Mouse (Mus musculus) urinary bladder, postnatal 36 days (tissue): Measurements from ENCODE around the gene Lrrfip2.

ENCODE experiments used
- DNase-seq, 2 experiments: peaks; one replicate each; pipeline ENCODE4 v3.0.0; 2022; ENCODE audit warnings: low spot score in 2 of 2, mixed read lengths in 1 of 2

Lrrfip2 gene

DNA sequence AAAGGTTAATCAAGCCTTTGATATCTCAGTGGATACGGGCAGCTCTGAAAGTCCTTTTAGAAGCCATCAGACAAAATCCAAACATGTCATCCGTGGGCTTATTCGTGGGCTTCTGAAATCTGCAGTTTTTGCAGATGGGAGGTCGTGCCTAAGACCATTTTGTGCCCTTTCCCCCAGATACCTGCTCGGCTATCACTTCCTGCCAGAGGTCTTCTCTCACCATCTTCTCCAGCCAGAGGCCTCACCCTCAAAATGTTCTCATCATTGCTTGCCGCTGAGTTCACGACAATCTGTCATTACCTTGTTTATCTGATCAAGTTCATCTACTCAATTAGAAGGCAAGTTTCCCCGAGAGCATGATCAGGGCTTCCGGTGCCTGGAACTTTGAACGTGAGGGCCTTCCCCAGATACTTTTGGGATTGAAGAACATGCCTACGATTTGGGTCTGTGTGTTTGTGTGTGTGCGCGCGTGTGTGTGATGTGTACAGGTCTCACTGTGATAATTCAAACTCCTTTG lies at the start of gene Lrrfip2:
TSS of gene Lrrfip2 (plus strand) at position 467 of the 517 bp plus-strand sequence.
- no peak for DNase-seq

DNA sequence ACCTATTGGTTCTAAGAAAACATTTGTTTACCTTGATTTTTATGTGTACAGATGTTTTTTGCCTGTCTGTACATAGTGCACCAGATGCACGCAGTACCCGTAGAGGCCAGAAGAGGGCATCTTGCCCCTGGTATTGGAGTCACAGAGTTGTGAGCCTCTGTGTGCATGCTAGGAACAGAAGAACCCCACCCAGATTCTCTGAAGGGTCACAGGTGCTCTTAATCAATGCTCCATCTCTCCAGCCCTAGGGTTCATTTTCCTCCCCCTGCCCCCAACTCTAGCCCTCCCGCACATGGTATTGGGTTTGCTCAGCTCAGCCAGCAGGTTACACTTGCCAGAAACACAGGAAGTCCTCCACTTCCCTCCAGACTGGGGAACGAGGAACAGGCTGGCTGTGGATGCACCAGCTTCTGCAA lies 46.8 kb upstream of the Lrrfip2 start:
- peak in 1 of 2 experiments; percentile 33 for DNase-seq

- peak in 1 of 2 experiments; percentile 65 for DNase-seq
These were observed 45.2 kb upstream of the Lrrfip2 start for GRCm38 (mm10) chr9:111072175-111072574.

DNA sequence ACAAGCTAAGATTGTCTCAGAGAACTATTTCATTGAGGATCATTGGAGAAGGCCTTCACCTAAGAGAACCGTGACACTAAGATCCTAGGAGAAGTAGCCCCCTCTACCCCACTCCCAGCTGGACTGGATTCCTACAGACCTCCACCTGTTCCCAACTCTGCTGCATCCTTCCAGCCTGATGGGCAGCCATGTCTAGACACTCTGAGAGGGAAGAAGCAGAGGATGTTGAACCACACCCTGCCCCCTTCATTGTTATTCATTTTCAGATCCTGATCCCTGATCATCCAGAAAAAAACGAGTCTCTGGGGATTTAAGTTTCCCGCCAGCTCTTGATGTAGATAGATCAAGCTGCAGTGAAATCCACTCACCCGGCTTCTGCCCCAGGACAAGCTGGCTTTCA lies 44.4 kb upstream of the Lrrfip2 start:
- no peak for DNase-seq

DNA sequence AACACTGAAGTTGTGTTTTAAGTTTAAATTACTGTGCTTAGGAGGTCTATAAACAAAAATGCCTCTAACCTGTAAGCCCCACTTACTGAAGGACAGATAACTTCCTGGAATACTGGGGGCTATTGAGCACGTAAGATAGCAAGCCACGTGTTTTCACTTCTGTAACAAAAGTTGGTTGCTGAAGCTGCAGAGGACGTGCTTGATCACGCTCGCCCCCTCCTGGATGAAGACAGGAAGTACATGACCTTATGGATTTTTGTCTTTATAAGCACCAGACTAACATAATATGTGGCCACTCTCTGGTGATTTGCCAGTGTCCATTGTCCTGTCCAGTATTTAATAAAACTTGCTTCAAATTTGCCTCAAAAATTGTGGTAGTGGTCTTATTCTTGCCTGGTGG lies 39.6 kb upstream of the Lrrfip2 start:
- no peak for DNase-seq

- no peak for DNase-seq
These were observed 36.6 kb upstream of the Lrrfip2 start for GRCm38 (mm10) chr9:111080801-111081200.

DNA sequence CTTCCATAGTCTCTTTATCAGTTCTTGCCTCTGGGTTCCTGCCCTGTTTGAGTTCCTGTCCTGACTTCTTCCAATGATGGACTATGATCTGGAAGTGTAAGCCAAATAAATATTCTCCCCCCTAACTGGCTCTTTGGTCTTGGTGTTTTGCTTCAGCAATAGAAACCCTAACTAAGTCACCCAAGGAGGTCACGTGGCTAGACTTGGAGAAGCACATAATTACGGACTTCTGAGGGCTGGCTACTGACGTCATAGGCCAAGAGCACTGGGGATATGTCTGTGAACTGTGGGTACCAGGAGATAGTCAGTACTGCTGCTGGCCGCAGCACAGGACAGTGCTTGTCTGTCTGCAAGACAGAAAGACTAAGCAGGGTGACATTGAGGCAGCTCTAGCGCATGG lies 35.6 kb upstream of the Lrrfip2 start:
- DNase-seq, result no peak

DNA sequence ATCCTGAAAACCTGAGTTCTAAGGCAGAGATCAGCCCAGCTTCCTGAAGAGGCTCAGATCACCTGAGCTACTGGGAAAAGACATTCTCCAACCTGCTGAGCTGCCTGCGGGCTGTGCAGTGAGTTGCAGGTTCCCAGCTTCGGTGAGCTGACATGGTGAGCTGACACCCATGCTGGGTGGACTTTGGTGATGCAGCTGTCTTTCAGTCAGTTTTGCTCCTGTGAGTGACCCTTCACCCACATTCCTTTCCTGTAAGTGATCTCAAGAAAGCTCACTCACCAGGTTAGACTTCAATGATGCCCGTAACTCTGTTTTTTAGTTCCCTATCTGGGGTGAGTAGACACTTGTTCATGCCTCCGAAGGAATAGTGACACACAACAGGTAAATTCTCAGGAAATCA lies 32.1 kb upstream of the Lrrfip2 start:
- DNase-seq, result no peak

- DNase-seq, result no peak
These were observed 31.3 kb upstream of the Lrrfip2 start for GRCm38 (mm10) chr9:111086137-111086536.

DNA sequence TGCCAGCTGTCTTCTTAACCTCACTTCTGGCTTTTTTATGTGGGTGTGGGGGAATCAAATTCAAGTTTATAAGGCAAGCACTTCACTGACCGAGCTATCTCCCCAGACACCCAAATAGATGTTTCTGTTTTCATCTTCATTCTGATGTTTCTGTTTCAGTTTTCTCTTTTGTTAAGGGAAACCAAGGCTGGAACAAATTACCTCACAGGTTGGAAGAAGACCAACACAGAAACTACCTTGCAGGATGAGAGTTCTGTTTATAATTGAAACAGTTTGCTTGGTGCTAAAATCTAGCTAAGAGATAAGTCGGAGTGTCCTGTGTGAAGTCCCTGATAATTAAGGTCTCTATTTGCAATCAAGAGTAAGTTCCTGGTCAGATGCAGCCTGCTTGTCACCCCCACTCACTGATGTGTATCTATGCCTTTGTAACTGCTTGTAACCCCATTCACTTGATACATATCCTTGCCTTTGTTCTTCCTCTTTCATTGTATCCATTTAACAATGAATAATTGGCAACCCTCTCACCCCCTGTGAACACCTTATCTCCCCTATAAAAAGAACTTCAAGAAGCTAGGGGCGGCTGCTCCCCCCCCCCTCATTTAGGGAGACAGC lies 30.3 kb upstream of the Lrrfip2 start:
- no peak for DNase-seq

DNA sequence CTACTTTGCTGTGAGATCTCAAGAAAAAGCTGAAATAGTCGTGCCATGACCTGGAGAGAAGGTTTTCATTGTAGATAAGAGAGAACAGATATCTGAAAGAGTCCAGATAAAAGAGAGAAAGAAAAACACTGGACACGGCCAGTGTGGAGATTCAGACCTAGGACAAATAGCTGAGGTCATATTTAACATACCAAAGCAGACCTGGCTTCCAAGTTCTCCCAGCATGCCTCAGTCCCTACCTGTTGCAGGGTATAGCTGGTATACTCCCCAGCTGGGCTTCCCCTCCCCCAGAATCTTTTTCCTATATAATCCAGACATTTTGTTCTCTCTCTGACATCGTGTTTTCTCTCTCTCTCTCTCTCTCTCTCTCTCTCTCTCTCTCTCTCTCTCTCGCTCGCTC lies 29.4 kb upstream of the Lrrfip2 start:
- DNase-seq, result no peak

DNA sequence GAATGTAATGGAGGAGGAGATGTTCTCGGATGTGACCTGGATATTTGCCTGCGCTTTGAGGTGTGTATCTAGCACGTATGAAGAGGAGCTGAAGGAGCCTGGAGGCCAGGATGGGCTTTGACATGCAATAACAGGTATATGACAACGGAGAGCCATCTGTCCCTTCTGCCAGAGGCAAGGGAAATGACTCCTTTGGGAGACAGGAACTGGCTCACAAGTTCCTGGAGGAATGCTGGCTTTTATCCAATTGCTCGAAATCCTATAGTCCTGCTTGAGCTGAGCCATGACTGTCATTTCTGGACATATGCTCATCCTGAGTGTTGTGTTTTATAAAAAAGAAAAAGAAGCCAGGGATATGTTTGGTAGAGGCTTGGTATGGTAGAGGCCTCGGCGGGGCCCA lies 28.5 kb upstream of the Lrrfip2 start:
- no peak for DNase-seq

GRCm38 (mm10) chr9:111092657-111093056 lies 24.7 kb upstream of the Lrrfip2 start:
- peak in 1 of 2 experiments; percentile 36 for DNase-seq

DNA sequence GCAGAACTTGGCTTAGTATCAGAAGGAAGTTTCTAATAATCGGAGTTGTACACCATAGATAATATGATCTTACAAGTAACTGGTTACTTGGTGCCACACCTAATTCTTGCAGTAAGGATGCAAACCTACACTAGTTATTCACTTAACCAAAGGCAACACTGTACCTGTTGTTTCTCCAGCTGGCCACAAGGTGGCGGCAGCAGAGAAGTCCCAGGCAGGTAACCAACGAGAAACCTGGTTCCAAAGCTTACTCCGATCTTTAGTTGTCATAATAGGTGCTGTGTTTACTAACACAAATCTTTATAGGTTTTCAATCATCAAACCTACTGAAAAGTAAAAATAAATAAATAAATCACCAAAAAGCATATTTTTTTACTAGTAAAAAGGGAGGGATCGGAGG lies 24.3 kb upstream of the Lrrfip2 start:
- peak; percentile 37 to 62 for DNase-seq

DNA sequence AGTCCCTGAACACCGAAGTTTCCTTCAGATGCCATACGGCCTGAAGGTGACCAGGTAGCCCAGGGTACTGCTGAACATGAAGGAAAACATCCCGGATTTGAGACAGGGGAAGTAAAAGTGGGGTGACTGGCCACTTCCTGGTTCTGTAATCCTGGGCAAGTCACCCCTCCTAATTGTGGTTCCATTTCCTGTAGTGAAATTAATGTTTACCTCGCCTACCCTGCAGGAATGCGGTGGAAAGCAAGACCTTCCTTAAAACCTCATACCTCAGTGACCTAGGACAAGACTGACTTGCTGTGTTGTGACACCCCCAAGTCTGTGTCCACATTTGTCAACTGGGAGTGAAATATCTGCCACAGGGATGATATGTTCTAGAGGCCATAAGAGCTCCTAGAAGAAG lies 22.8 kb upstream of the Lrrfip2 start:
- no peak for DNase-seq

DNA sequence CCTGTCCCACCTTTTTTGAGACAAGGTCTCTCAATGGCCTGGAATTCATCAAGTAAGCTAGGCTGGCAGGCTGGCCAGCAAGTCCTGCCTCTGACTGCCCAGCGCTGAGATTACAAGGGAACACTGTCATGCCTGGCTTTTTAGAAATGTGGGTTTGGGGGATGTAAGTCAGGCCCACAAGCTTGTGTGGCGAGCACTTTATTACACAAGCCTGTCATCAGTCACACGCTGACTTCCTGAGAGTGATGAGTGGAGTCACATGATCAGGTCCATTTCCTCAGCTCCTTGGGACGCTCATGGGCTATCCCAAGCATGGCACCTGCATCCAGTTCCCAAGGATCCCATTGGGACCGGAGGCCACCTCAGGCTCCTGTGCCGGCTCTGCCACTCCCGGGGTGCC lies 21.7 kb upstream of the Lrrfip2 start:
- no peak for DNase-seq

- DNase-seq, result no peak
These were observed 20.7 kb upstream of the Lrrfip2 start for GRCm38 (mm10) chr9:111096419-111097326.

DNA sequence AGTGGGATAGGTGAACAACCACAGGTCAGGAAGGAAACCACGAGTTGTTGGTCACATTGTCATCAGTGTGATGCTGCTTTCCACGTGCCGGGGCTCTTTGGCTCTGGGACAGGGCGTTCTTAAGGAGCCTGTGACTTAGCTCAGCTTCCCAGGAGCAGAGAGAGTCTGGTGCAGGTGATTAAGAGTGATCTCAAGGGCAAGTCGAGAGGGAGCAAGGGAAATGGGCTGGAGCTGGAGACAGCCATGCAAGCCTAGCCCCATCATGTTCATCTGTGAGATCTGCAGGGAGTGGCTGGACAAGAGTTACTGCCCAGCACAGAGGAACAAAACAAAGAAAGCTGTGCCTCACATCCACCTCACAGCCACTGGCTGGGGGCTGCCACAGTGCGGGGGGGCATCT lies 19.8 kb upstream of the Lrrfip2 start:
- no peak for DNase-seq

- no peak for DNase-seq
These were observed 17.0 kb upstream of the Lrrfip2 start for GRCm38 (mm10) chr9:111100406-111100805.

DNA sequence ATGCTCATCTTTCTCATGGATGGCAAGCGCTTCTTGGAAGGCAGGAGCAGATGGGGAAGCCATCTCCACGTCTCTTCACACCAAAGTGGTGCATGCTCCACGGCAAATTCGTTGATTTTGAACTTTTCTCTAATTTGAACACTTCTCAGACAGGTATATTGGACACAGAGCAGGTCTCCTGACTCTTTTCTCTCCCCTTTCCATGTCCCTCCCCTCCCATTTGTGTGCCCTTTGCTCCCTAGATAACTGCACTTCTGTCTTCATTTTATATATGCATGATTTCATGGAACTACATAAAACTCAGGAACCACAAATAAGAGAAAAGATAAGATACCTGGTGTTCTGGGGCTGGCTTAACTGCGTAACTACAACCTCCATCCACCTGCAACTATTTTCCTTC lies 14.1 kb upstream of the Lrrfip2 start:
- DNase-seq, result no peak

DNA sequence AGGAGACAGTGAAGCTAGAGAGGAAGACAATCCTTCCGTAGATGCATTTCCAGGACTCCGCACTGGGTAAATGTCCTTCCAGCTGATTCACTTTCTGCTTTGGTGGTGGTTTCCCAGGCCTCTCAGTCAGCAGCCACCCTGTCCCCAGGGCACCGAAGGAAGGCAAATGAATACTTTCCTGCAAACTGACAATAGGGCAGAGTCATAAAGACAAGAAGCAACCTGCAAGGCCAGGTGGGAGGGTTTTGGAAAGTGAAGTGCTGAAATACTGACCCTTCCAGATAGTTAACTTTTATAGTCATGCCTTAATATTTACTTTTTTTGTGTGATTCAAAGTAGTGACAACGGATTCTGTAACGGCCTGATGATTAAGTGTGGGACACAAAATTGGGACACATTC lies 13.5 kb upstream of the Lrrfip2 start:
- peak in 1 of 2 experiments; percentile 29 for DNase-seq

- no peak for DNase-seq
These were observed 9.5 kb upstream of the Lrrfip2 start for GRCm38 (mm10) chr9:111107863-111108262.

- DNase-seq, result peak; percentile 85 to 87
These were observed 431 bp downstream of the Lrrfip2 start for GRCm38 (mm10) chr9:111117794-111118251.
